Mouse (Mus musculus) forebrain, postnatal 0 days (tissue): Measurements from ENCODE around the gene Barx1. TPM values are rescaled to one million over a fixed set of nuclear protein-coding genes. Genes with fewer than 3 reads are reported as not detected.
A peak's percentile ranks its signal among the peaks of the same experiment; 100 is the strongest.

Experiments
- ATAC-seq: fragments of 200-750 bp; cut with Nextera tagmentation; 2 replicates; pipeline ENCODE4 v1.8.0; 2017; ENCODE audit warnings: mild to moderate bottlenecking, moderate library complexity
- DNase-seq: peaks from one replicate; pipeline ENCODE4 v3.0.0-alpha.2; 2015
- H3K27ac ChIP-seq: fragments of 300-500 bp; sonication (generic); 2 replicates; pipeline ENCODE4 v1.5.1; 2014; ENCODE audit warnings: low read depth, mild to moderate bottlenecking, antibody characterized with exemption, low read length, moderate library complexity, mixed read lengths
- H3K27me3 ChIP-seq: fragments of 300-500 bp; sonication (generic); 2 replicates; pipeline ENCODE4 v1.6.1; 2014; ENCODE audit warnings: mild to moderate bottlenecking, low read length, mixed read lengths; ENCODE audit not compliant: insufficient read depth
- H3K36me3 ChIP-seq: fragments of 300-500 bp; sonication (generic); 2 replicates; pipeline ENCODE4 v1.6.1; 2014; ENCODE audit warnings: mild to moderate bottlenecking, moderate library complexity; ENCODE audit not compliant: insufficient read depth
- H3K4me1 ChIP-seq: fragments of 300-500 bp; sonication (generic); 2 replicates; pipeline ENCODE4 v1.6.1; 2014; ENCODE audit warnings: antibody characterized with exemption; ENCODE audit not compliant: insufficient read depth
- H3K4me2 ChIP-seq: fragments of 300-500 bp; sonication (generic); 2 replicates; pipeline ENCODE4 v1.6.1; 2014; ENCODE audit warnings: low read depth, mild to moderate bottlenecking, moderate library complexity
- H3K4me3 ChIP-seq: fragments of 300-500 bp; sonication (generic); 2 replicates; pipeline ENCODE4 v1.5.1; 2014; ENCODE audit warnings: low read depth, low read length, mixed read lengths
- H3K9ac ChIP-seq: fragments of 300-500 bp; sonication (generic); 2 replicates; pipeline ENCODE4 v1.6.1; 2014; ENCODE audit warnings: mild to moderate bottlenecking
- H3K9me3 ChIP-seq: fragments of 300-500 bp; sonication (generic); 2 replicates; pipeline ENCODE4 v1.6.1; 2016; ENCODE audit warnings: low read length
- CTCF ChIP-seq: sonication (generic); IDR thresholded peaks from 2 replicates; pipeline ENCODE4 v1.5.1; 2016; ENCODE audit warnings: antibody characterized with exemption, control low read depth, low read depth
- WGBS: fragments of 180-500 bp; shearing (Covaris S2); extraction: QIAGEN DNeasy Blood & Tissue Kit; methylation state at CpG from one replicate; pipeline ENCODE4 v1.1.7; 2014; 5-methylcytosine and 5-hydroxymethylcytosine counted together
- polyA plus RNA-seq: library from polyadenylated mRNA; unstranded; fragments of >200 nt; fragmentation: Nextera tagmentation; extraction: Ambion mirVana; gene quantifications from 2 replicates; pipeline ENCODE4 v1.2.1, GENCODE M21; 2015
- total RNA-seq: library from RNA; depleted of rRNA; stranded (reverse); fragments of >200 nt; gene quantifications from 2 replicates; pipeline ENCODE4 v1.2.3, GENCODE M21; 2014

Barx1 gene
- total and polyA plus RNA-seq, 2 experiments from 2014 or later, result not detected

DNA sequence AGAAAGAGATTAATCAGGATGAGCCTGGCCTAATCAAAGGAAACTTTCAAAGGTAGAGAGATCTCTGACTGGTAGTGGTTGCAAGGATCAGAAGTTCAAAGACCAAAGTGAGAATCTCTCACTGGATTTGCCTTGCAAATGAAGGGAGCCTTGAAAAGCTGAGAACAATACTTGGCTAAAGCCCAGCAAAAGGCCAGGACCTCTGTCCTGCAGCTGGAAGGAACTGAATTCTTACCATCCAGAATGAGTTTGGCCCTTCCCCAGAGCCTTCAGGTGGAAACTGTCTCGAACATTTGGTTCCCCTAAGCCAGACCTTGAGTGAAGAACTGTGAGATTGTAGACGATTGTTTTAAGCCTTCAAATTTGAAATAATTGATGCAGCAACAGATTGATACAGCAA is 25.1 kb upstream of the Barx1 start:
- Histone ChIP-seq H3K4me3 (no peak overlapping the region), H3K27me3 (no peaks in the 10 kb centered on the region), H3K9ac (no peak overlapping the region), H3K4me2 (no peak overlapping the region), H3K9me3 (no peaks in the 10 kb centered on the region), H3K4me1 (no peaks in the 10 kb centered on the region), H3K36me3 (no peaks in the 10 kb centered on the region), H3K27ac (no peak overlapping the region)
- no peak for ATAC-seq
- no peak for TF ChIP-seq CTCF
- no peak for DNase-seq
- 41% methylated on average over 2 of the region's 2 CpGs for WGBS

DNA sequence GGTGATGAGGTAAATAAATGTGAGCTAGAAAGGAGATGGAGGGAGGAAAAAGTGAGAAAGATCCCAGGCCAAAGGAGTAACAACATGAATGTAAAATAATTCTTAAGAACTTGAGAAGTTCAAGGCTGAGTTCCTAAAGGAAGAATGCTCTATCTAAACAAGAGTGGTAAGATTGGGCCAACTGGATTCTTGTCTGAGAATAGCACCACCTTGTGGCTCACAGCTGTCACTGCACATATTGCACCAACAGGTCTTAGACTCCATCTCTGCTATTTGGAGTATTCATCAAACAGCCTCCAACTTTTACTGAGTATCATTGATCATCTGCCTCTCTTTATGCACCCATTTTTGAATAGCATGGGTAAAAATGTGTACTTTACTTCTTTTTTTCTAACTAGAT is 23.2 kb upstream of the Barx1 start:
- H3K27ac ChIP-seq, result no peak overlapping the region
- DNase-seq (peak; percentile 86), ATAC-seq (peak; percentile 79; the same call in 1 of the 2 replicates)
- H3K4me2 ChIP-seq, result no peak overlapping the region
- no peaks in the 10 kb centered on the region for H3K4me1 ChIP-seq
- H3K9ac ChIP-seq, result no peak overlapping the region
- no peak overlapping the region for H3K4me3 ChIP-seq
- H3K27me3 ChIP-seq, result no peaks in the 10 kb centered on the region
- H3K9me3 ChIP-seq, result no peaks in the 10 kb centered on the region
- H3K36me3 ChIP-seq, result no peaks in the 10 kb centered on the region
- peak; percentile 95 for TF ChIP-seq CTCF

GRCm38 (mm10) chr13:48643072-48643471 is 19.7 kb upstream of the Barx1 start:
- Histone ChIP-seq H3K27me3 (no peaks in the 10 kb centered on the region), H3K4me3 (no peak overlapping the region), H3K9ac (no peak overlapping the region), H3K9me3 (no peaks in the 10 kb centered on the region), H3K27ac (no peak overlapping the region), H3K36me3 (no peaks in the 10 kb centered on the region), H3K4me1 (no peaks in the 10 kb centered on the region), H3K4me2 (no peak overlapping the region)
- TF ChIP-seq CTCF, result no peak
- no peak for ATAC-seq
- WGBS, result 84% methylated on average over 6 of the region's 6 CpGs
- no peak for DNase-seq

GRCm38 (mm10) chr13:48643991-48644390 is 18.8 kb upstream of the Barx1 start:
- H3K27me3 ChIP-seq, result no peaks in the 10 kb centered on the region
- H3K27ac ChIP-seq, result no peak overlapping the region
- WGBS, result 75% methylated on average over 3 of the region's 3 CpGs
- H3K4me3 ChIP-seq, result no peak overlapping the region
- DNase-seq (no peak), ATAC-seq (no peak)
- H3K4me1 ChIP-seq, result no peaks in the 10 kb centered on the region
- no peak for TF ChIP-seq CTCF
- H3K9ac ChIP-seq, result no peak overlapping the region
- no peaks in the 10 kb centered on the region for H3K9me3 ChIP-seq
- no peaks in the 10 kb centered on the region for H3K36me3 ChIP-seq
- no peak overlapping the region for H3K4me2 ChIP-seq

GRCm38 (mm10) chr13:48646696-48647095 is 16.1 kb upstream of the Barx1 start:
- 86% methylated on average over 4 of the region's 4 CpGs for WGBS
- Histone ChIP-seq H3K27me3 (no peaks in the 10 kb centered on the region), H3K9ac (no peak overlapping the region), H3K27ac (no peak overlapping the region), H3K4me1 (no peaks in the 10 kb centered on the region), H3K4me2 (no peak overlapping the region), H3K9me3 (no peaks in the 10 kb centered on the region), H3K4me3 (no peak overlapping the region), H3K36me3 (no peaks in the 10 kb centered on the region)
- TF ChIP-seq CTCF, result no peak
- ATAC-seq (no peak), DNase-seq (no peak)

- Histone ChIP-seq H3K27ac (no peak overlapping the region), H3K4me2 (no peak overlapping the region), H3K4me3 (no peak overlapping the region), H3K36me3 (no peaks in the 10 kb centered on the region), H3K4me1 (no peaks in the 10 kb centered on the region), H3K27me3 (no peaks in the 10 kb centered on the region), H3K9me3 (no peaks in the 10 kb centered on the region), H3K9ac (no peak overlapping the region)
- ATAC-seq (no peak), DNase-seq (peak; percentile 20)
- 0% methylated on average over 1 of the region's 1 CpGs for WGBS
- TF ChIP-seq CTCF, result peak; percentile 71
Measured at GRCm38 (mm10) chr13:48650615-48651014, 12.2 kb upstream of the Barx1 start.

GRCm38 (mm10) chr13:48651132-48652065 is 11.4 kb upstream of the Barx1 start:
- WGBS, result 55% methylated on average over 6 of the region's 6 CpGs
- DNase-seq, result no peak
- no peak overlapping the region for H3K27ac ChIP-seq
- no peaks in the 10 kb centered on the region for H3K9me3 ChIP-seq
- no peak for TF ChIP-seq CTCF
- H3K4me3 ChIP-seq, result no peak overlapping the region
- peaks cover 6% of the 10 kb centered on the region for H3K27me3 ChIP-seq
- no peak for ATAC-seq
- H3K4me2 ChIP-seq, result no peak overlapping the region
- no peaks in the 10 kb centered on the region for H3K36me3 ChIP-seq
- H3K4me1 ChIP-seq, result no peaks in the 10 kb centered on the region
- no peak overlapping the region for H3K9ac ChIP-seq
